Mouse (Mus musculus): ENCODE data around the gene Vmn1r78. TPM values are rescaled to one million over a fixed set of nuclear protein-coding genes. Genes with fewer than 3 reads are reported as not detected.
"Not testable (repeated sequence)": the region's sequence is repeated elsewhere in the genome, so short reads cannot be mapped to it uniquely, and the experiment has no call there.

Gene Vmn1r78
- not detected in 2 replicates for polyA plus RNA-seq (2014; fragmentation: Nextera tagmentation; extraction: Ambion mirVana)

DNA sequence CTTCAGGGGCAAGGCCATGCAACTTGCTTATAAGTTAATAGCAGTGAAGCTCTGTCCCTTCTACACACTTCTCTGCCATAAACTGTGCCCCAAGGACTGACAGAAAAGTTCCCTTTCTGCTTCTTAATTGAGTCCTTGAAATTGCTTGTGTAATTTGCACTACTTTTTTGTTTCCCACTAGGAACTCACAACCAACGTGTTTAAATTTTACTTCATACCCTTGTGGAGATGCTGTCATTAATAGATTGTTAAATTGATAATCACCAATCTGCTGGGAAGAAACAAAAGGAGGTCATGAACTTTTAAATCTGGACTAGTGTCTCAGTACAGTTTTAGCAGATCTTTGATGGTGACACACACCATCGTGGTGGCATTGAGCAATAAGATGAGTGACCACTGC is at the start of gene Vmn1r78:
Vmn1r78 (plus strand) TSS at position 301 of the 400 bp plus-strand sequence.
- Histone ChIP-seq H3K9ac (ENCODE audit: low read length) (no peak within 1 kb of the TSS), H3K27me3 (ENCODE audit: control insufficient read depth, insufficient read depth, low read length) (no peaks in the 10 kb centered on the region), H3K36me3 (ENCODE audit: control insufficient read depth, insufficient read depth, low read length) (no peaks in the 10 kb centered on the region), H3K4me2 (ENCODE audit: low read depth, severe bottlenecking) (no peak within 1 kb of the TSS), H3K4me1 (ENCODE audit: control insufficient read depth, insufficient read depth, low read length) (no peaks in the 10 kb centered on the region), H3K9me3 (ENCODE audit: control insufficient read depth, low read length) (no peaks in the 10 kb centered on the region), H3K27ac (replicated peaks; ENCODE audit: low read depth, low read length) (no peak within 1 kb of the TSS), H3K4me3 (ENCODE audit: low read depth, low read length) (no peak within 1 kb of the TSS)
- DNase-seq (ENCODE audit: low spot score), result no peak
- WGBS, result 70% methylated on average over 2 of the region's 2 CpGs
- ATAC-seq (ENCODE audit: insufficient number of reproducible peaks, low FRiP score, low TSS enrichment, low read depth), result no peak

DNA sequence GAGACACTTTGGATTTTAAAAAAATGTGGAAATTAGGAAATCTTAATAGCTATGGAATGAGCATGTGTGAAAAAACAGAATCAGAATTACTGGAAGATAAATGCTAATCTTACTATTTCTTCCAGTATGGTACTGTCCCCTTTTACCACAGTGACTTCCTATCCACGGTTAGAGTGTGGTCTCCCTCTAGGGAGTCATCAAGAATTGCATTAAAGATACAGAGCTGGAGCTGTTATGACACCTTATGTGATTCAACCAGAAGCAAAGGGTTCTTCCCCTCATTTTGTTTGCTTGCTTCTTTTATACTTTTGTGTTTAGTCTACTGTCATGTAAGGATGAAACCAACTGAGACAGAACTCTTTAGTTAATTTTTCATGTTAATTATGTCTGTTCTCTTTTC is 6.4 kb downstream of the Vmn1r78 start:
- not testable (repeated sequence) for H3K9me3 ChIP-seq (ENCODE audit: control insufficient read depth, low read length); H3K4me1 ChIP-seq (ENCODE audit: control insufficient read depth, insufficient read depth, low read length); H3K4me3 ChIP-seq (ENCODE audit: low read depth, low read length); ATAC-seq (ENCODE audit: insufficient number of reproducible peaks, low FRiP score, low TSS enrichment, low read depth); H3K4me2 ChIP-seq (ENCODE audit: low read depth, severe bottlenecking); H3K36me3 ChIP-seq (ENCODE audit: control insufficient read depth, insufficient read depth, low read length); H3K27ac ChIP-seq (replicated peaks; ENCODE audit: low read depth, low read length); H3K27me3 ChIP-seq (ENCODE audit: control insufficient read depth, insufficient read depth, low read length); H3K9ac ChIP-seq (ENCODE audit: low read length); DNase-seq (ENCODE audit: low spot score)
- WGBS, result 63% methylated on average over 1 of the region's 1 CpGs

DNA sequence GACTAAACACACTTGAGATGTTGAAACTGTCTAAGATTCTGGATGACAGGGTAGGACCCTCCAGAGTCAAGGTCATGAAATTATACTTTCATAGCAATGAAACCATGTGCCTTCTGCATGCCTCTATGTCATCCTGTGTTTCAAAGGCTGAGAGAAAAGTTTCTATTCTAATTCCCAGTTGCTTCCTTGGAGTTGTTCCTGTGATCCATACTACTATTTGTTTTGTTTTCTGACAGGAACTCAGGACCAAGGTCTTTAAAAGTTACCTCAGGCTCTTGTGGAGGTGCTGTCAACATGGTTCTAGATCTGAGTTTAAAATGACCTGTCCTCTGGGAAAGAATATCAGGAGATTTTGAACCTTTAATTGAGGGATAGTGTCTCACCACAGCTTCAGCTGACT is 20.9 kb downstream of the Vmn1r78 start, which contains the start of gene Vmn1r79:
Vmn1r79 (plus strand) TSS at position 301 of the 400 bp plus-strand sequence.
- not testable (repeated sequence) for H3K36me3 ChIP-seq (ENCODE audit: control insufficient read depth, insufficient read depth, low read length); H3K4me3 ChIP-seq (ENCODE audit: low read depth, low read length); H3K27ac ChIP-seq (replicated peaks; ENCODE audit: low read depth, low read length); DNase-seq (ENCODE audit: low spot score); H3K27me3 ChIP-seq (ENCODE audit: control insufficient read depth, insufficient read depth, low read length); H3K9ac ChIP-seq (ENCODE audit: low read length); H3K4me1 ChIP-seq (ENCODE audit: control insufficient read depth, insufficient read depth, low read length); ATAC-seq (ENCODE audit: insufficient number of reproducible peaks, low FRiP score, low TSS enrichment, low read depth); H3K9me3 ChIP-seq (ENCODE audit: control insufficient read depth, low read length); H3K4me2 ChIP-seq (ENCODE audit: low read depth, severe bottlenecking)

DNA sequence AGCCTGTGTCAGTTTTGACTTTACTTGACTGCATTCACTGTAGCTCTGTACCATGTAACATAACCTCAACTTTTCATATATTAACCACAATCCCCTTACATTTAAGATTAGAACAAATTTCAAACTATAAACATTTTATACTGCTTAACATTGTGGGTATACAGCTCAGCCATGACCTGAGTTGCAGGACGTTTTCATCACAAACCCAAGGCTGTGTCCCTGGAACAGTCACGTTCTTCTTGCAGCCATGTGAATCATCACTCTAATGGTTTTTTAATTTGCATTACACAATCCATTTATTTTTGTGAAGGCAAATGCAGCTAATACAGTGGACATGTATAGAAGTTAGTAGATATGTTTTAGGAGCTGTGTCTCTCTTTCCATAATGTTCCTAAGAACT is 22.9 kb downstream of the Vmn1r78 start:
- H3K9ac ChIP-seq (ENCODE audit: low read length); H3K4me2 ChIP-seq (ENCODE audit: low read depth, severe bottlenecking); H3K27me3 ChIP-seq (ENCODE audit: control insufficient read depth, insufficient read depth, low read length); H3K27ac ChIP-seq (replicated peaks; ENCODE audit: low read depth, low read length); H3K9me3 ChIP-seq (ENCODE audit: control insufficient read depth, low read length); ATAC-seq (ENCODE audit: insufficient number of reproducible peaks, low FRiP score, low TSS enrichment, low read depth); DNase-seq (ENCODE audit: low spot score); H3K36me3 ChIP-seq (ENCODE audit: control insufficient read depth, insufficient read depth, low read length); H3K4me3 ChIP-seq (ENCODE audit: low read depth, low read length); H3K4me1 ChIP-seq (ENCODE audit: control insufficient read depth, insufficient read depth, low read length): not testable (repeated sequence)
- 66% methylated on average over 2 of the region's 2 CpGs for WGBS

DNA sequence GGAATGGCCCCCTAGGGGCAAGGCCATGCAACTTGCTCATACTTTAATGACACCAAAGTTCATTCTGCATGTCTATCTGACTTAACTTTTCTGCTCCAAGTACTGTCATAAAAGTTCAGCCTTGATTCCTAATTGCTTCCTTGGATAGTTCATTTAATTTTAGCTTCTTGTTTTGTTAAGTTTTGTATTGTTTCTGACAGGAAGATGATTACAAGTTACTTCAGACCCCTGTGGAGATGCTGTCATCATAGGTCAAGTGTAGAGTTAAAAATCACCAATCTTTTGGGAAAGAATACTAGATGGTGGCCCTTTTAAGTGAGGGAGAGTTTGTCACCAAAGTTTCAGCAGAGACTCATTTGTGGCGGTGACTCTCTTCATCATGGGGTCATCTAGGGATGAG is 38.9 kb downstream of the Vmn1r78 start, which contains the start of gene Vmn1r80:
Vmn1r80 (plus strand) TSS at position 301 of the 400 bp plus-strand sequence.
- DNase-seq (ENCODE audit: low spot score) (no peak), ATAC-seq (ENCODE audit: insufficient number of reproducible peaks, low FRiP score, low TSS enrichment, low read depth) (no peak)
- H3K9ac ChIP-seq (ENCODE audit: low read length), result no peak within 1 kb of the TSS
- H3K4me3 ChIP-seq (ENCODE audit: low read depth, low read length), result no peak within 1 kb of the TSS
- no peak within 1 kb of the TSS for H3K27ac ChIP-seq (replicated peaks; ENCODE audit: low read depth, low read length)
- H3K4me2 ChIP-seq (ENCODE audit: low read depth, severe bottlenecking), result no peak within 1 kb of the TSS
- no peaks in the 10 kb centered on the region for H3K4me1 ChIP-seq (ENCODE audit: control insufficient read depth, insufficient read depth, low read length)
- H3K9me3 ChIP-seq (ENCODE audit: control insufficient read depth, low read length), result no peaks in the 10 kb centered on the region
- H3K36me3 ChIP-seq (ENCODE audit: control insufficient read depth, insufficient read depth, low read length), result no peaks in the 10 kb centered on the region
- 85% methylated on average over 1 of the region's 1 CpGs for WGBS
- H3K27me3 ChIP-seq (ENCODE audit: control insufficient read depth, insufficient read depth, low read length), result no peaks in the 10 kb centered on the region

DNA sequence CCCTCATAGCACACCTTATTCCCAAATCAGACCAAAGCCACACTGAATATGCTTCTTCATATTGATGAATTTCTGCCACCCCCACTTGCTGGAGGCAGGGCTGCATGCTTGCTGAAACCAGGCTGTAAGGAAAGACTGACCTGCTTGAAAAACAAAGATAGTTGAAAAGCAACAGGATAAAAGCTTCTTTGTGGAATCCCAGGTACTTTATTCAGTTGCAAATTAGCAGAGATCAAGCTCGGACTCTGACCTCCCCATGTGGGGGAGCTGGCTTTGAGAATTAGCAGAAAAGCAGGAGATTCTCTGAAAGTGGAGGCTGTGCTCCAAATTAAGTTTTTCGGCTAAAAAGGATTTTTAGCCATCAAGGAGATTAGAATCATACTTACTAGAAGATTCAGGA is 54.1 kb downstream of the Vmn1r78 start:
- WGBS, result 64% methylated on average over 2 of the region's 2 CpGs
- Histone ChIP-seq H3K27me3 (ENCODE audit: control insufficient read depth, insufficient read depth, low read length) (no peaks in the 10 kb centered on the region), H3K9ac (ENCODE audit: low read length) (no peak overlapping the region), H3K4me3 (ENCODE audit: low read depth, low read length) (no peak overlapping the region), H3K4me2 (ENCODE audit: low read depth, severe bottlenecking) (no peak overlapping the region), H3K36me3 (ENCODE audit: control insufficient read depth, insufficient read depth, low read length) (no peaks in the 10 kb centered on the region), H3K9me3 (ENCODE audit: control insufficient read depth, low read length) (peaks cover 3% of the 10 kb centered on the region; the same call in 1 of the 2 replicates), H3K4me1 (ENCODE audit: control insufficient read depth, insufficient read depth, low read length) (no peaks in the 10 kb centered on the region), H3K27ac (replicated peaks; ENCODE audit: low read depth, low read length) (no peak overlapping the region)
- no peak for DNase-seq (ENCODE audit: low spot score)
- no peak for ATAC-seq (ENCODE audit: insufficient number of reproducible peaks, low FRiP score, low TSS enrichment, low read depth)

Other genes starting within 250 kb of the Vmn1r78 start
- not detected in 2 replicates for gene Vmn1r76, start 212.0 kb upstream of the Vmn1r78 start, polyA plus RNA-seq (2014; fragmentation: Nextera tagmentation; extraction: Ambion mirVana)
- gene Vmn1r77, start 113.5 kb upstream of the Vmn1r78 start, polyA plus RNA-seq (2014; fragmentation: Nextera tagmentation; extraction: Ambion mirVana), result not detected in 2 replicates
- not detected in 2 replicates for gene Vmn1r79, start 21.0 kb downstream of the Vmn1r78 start, polyA plus RNA-seq (2014; fragmentation: Nextera tagmentation; extraction: Ambion mirVana)
- not detected in 2 replicates for gene Vmn1r80, start 39.0 kb downstream of the Vmn1r78 start, polyA plus RNA-seq (2014; fragmentation: Nextera tagmentation; extraction: Ambion mirVana)
- not detected in 2 replicates for gene Vmn1r81, start 118.0 kb downstream of the Vmn1r78 start, polyA plus RNA-seq (2014; fragmentation: Nextera tagmentation; extraction: Ambion mirVana)
- not detected in 2 replicates for gene Vmn1r82, start 150.2 kb downstream of the Vmn1r78 start, polyA plus RNA-seq (2014; fragmentation: Nextera tagmentation; extraction: Ambion mirVana)
- 0.09 TPM in 1 of 2 replicates, not detected in the other for gene Vmn1r83, start 179.2 kb downstream of the Vmn1r78 start, polyA plus RNA-seq (2014; fragmentation: Nextera tagmentation; extraction: Ambion mirVana)
- gene Vmn1r84, start 219.0 kb downstream of the Vmn1r78 start, polyA plus RNA-seq (2014; fragmentation: Nextera tagmentation; extraction: Ambion mirVana), result not detected in 2 replicates

All from limb, embryonic 11.5 days (tissue).